19 mouse cellular contexts compared by ENCODE assay signal in genomic region chr14:30570303-30570702, GRCm38 (mm10). TPM values are rescaled to one million over a fixed set of nuclear protein-coding genes. Genes with fewer than 3 reads are reported as not detected.
DNase-seq lines count a peak whose midpoint lies in the region; ATAC-seq lines count a peak whose summit lies in the region.
"Had no signal": no experiment of that assay in that cellular context is flagged by ENCODE, and none has a peak within 500 bp of the region (broad histone marks: within the 10 kb centered on the region; RNA-seq: fewer than 3 reads in every experiment).

No protein-coding gene starts in this region.

- DNase-seq in adrenal gland, adult (ENCODE audit: inconsistent age in 2 of 2, low spot score in 1 of 2), result peak; percentile 78 to 88
- no peak for DNase-seq in adrenal gland, postnatal 4 days (ENCODE audit: low spot score in 2 of 2)
- DNase-seq in kidney, postnatal 4 days, result peak; percentile 71 to 80
- no peak for DNase-seq in kidney, adult 18-20 months
- peak; percentile 58 for DNase-seq in Muller cell, postnatal 12 days (ENCODE audit: inconsistent ontology term)
- DNase-seq in adrenal gland, postnatal 36 days, result peak; percentile 81 to 86
- no peak for DNase-seq in midbrain, embryonic 11.5 days (ENCODE audit: low spot score, missing footprints)
- DNase-seq in spleen, adult 18-20 months, result no peak
- DNase-seq: cerebellum, adult 11 months; cerebellum, postnatal 36 days; gastrocnemius, postnatal 14 days; heart, postnatal 4 days; thymus, postnatal 25 days had no signal

- H3K4me3 ChIP-seq in midbrain, embryonic 11.5 days (ENCODE audit: low read depth, low read length), result no peak overlapping the region
- H3K4me3 ChIP-seq: embryonic facial prominence, embryonic 10.5 days; erythroblast, embryonic 14.5 days; heart, embryonic 12.5 days; megakaryocyte, embryonic 14.5 days; stomach, embryonic 15.5 days had no signal

- WGBS in midbrain, embryonic 11.5 days, result 95% methylated on average over 9 of the region's 9 CpGs

- H3K4me1 ChIP-seq in midbrain, embryonic 11.5 days (ENCODE audit: control insufficient read depth, insufficient read depth, low read length), result no peaks in the 10 kb centered on the region
- H3K4me1 ChIP-seq: embryonic facial prominence, embryonic 10.5 days; stomach, embryonic 15.5 days had no signal

- no peak overlapping the region for H3K9ac ChIP-seq in midbrain, embryonic 11.5 days (ENCODE audit: low read length)
- H3K9ac ChIP-seq: heart, embryonic 12.5 days; liver, embryonic 14.5 days; stomach, embryonic 15.5 days had no signal

- H3K4me2 ChIP-seq in midbrain, embryonic 11.5 days, result no peak overlapping the region
- H3K4me2 ChIP-seq: heart, embryonic 12.5 days; stomach, embryonic 15.5 days had no signal

- no peaks in the 10 kb centered on the region for H3K27me3 ChIP-seq in midbrain, embryonic 11.5 days (ENCODE audit: control insufficient read depth, insufficient read depth, low read length)
- H3K27me3 ChIP-seq: heart, embryonic 12.5 days; megakaryocyte, embryonic 14.5 days; stomach, embryonic 15.5 days had no signal

- ATAC-seq in midbrain, embryonic 11.5 days (ENCODE audit: low FRiP score), result no peak

- no peak overlapping the region for H3K27ac ChIP-seq in midbrain, embryonic 11.5 days (ENCODE audit: low read depth, low read length)
- H3K27ac ChIP-seq: embryonic facial prominence, embryonic 10.5 days; liver, embryonic 14.5 days; stomach, embryonic 15.5 days had no signal

- H3K9me3 ChIP-seq in midbrain, embryonic 11.5 days (ENCODE audit: control insufficient read depth, low read length), result no peaks in the 10 kb centered on the region
- H3K9me3 ChIP-seq: embryonic facial prominence, embryonic 10.5 days; heart, embryonic 12.5 days; megakaryocyte, embryonic 14.5 days; stomach, embryonic 15.5 days had no signal

- H3K36me3 ChIP-seq in midbrain, embryonic 11.5 days (ENCODE audit: control insufficient read depth, insufficient read depth, low read length), result peaks cover 39% of the 10 kb centered on the region

RNA-seq across cellular contexts. Expression of gene Tkt, which starts 22.1 kb away (rescaled TPM):
- total RNA-seq in adrenal gland, postnatal 4 days (2021), result 100 to 1,000 TPM; 399 to 408 TPM
- 1,000 to 10,000 TPM; 1,323 to 1,442 TPM for total RNA-seq in adrenal gland, postnatal 36 days (2021)
- polyA plus RNA-seq in midbrain, embryonic 11.5 days (2014; fragmentation: Nextera tagmentation; extraction: Ambion mirVana), result 135 and 154 TPM in 2 replicates

RNA-seq across cellular contexts. Expression of gene Prkcd, which starts 55.7 kb away (rescaled TPM):
- 100 to 1,000 TPM; 197 to 224 TPM for total RNA-seq in adrenal gland, postnatal 4 days (2021)
- 100 to 1,000 TPM; 101 to 162 TPM for total RNA-seq in adrenal gland, postnatal 36 days (2021)
- polyA plus RNA-seq in midbrain, embryonic 11.5 days (2014; fragmentation: Nextera tagmentation; extraction: Ambion mirVana), result 17.6 and 20.1 TPM in 2 replicates

Comparison
In these comparisons a context has a peak if more than half of its experiments do, and no peak if none do; other contexts are left out.
1. DNase-seq: peak in adrenal gland, adult (2 of 2), kidney, postnatal 4 days (2 of 2), Muller cell, postnatal 12 days (single experiment) and adrenal gland, postnatal 36 days (2 of 2); none in adrenal gland, postnatal 4 days (0 of 2), kidney, adult 18-20 months (single experiment), midbrain, embryonic 11.5 days (single experiment) and spleen, adult 18-20 months (0 of 2).